Mouse (Mus musculus) skeletal muscle tissue, adult 2 months (tissue): ENCODE measurements around the gene Dennd6a.
"Not testable (repeated sequence)": the region's sequence is repeated elsewhere in the genome, so short reads cannot be mapped to it uniquely, and the experiment has no call there.

Source experiments
- DNase-seq: peaks from one replicate; pipeline ENCODE4 v3.0.0-alpha.2; 2012; ENCODE audit warnings: low read depth, low spot score

Dennd6a gene

DNA sequence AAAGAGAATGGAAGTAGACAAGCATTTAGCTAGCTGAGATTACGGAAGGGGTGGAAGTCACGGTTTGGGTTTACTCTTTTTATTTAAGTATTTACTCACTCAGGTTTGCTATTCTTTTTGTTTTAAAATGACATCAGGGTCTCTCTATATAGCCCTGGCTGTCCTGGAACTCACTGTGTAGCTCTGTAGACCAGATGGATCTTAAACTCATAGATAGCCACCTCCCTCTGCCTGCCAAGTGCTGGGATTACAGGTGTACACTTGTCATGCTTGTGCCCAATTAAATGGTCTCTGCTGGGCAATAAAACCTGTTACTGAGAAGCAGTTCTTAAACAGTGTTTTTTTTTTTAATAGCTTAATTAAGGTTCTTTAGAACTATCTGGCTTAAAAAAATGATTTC, 66.3 kb downstream of the Dennd6a start:
- DNase-seq = no peak

DNA sequence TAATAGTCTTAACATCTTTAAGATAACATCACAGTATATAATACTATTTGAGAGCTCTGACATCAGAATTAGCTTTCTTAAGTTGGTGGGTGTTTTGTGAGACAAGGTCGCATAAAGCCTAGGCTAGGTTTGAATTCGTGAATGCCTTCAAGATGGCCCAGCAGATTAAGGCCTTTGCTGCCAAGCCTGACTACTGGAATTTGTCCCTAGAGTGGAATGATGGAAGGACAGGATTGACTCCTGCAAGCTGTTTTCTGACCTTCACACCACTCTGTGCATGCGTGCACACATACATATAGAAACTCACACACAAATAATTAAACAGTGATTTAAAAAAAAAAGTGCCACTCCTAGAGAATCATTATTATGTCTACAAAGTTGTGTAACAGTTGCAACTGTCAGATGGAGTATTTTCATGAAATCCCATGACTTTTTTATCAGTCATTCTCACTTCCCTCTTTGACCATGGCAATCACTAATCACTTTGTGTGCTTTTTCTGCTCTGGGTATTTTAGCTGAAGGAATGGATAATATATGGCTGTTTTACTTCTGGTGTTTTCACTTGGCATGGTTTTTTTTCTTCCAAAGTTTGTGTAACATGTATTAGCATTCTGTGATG, 69.5 kb downstream of the Dennd6a start:
- no peak for DNase-seq

DNA sequence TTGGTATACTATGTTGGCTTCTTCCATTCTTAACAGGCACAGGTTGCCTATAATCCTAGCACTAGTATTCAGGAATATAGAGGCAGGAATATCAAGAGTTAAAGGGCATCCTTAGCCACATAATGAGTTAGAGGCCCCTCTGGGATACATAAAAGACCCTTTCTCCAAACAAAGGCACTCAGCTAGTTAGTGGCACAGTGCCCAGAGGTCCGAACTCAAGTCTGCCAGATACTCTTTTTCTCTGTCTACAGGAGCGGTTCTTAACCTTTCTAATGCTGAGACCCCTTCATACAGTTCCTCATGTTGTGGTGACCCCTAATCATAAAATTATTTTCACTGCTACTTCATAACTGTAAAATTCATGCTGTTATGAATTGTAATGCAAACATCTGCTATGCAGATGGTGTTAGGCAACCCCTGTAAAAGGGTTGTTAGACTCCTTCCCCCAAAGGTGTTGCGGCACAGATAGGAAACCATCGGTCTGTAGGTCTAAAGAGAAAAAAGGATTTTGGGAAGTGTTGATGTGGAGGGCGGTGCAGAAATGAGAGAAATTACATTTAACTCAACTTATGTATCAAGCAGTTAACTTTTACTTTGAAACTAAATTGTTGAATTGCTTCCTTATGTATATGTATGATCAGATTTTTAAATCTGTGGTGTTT, 72.5 kb downstream of the Dennd6a start:
- no peak for DNase-seq

DNA sequence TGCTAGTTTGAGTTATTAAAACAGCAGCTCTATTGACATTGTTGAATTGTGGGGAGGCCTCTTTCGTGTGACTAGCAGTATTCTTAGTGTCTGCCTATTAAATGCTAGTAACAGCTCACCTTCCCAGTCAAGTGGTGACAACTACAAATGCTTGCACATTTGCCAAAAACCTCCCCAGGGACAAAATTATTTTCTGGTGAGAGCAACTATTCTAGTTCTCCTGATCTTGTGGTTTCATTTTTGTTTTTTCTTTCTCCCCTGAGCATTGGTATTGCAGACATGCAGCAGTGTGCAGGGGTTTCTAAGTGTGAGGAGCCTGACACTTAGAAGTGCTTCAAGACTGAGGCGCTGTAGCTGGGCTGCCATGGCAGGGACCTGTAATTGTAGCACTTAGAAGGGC, 74.2 kb downstream of the Dennd6a start:
- no peak for DNase-seq

DNA sequence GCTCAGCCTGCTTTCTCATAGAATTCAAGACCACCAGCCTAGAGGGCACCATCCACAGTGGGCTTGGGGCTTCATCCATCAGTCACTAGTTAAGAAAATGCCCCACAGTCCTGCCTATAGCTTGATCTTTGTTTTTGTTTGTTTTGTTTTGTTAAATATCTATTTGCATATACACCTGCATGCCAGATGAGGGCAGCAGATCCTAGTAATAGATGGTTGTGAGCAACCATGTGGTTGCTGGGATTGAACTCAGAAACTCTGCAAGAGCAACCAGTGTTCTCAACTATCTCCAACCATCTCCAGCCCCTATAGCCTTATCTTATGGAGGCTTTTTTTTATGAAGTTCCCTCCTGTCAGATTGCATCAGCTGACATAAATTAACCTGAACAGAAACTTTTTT, 78.2 kb downstream of the Dennd6a start:
- no peak for DNase-seq

DNA sequence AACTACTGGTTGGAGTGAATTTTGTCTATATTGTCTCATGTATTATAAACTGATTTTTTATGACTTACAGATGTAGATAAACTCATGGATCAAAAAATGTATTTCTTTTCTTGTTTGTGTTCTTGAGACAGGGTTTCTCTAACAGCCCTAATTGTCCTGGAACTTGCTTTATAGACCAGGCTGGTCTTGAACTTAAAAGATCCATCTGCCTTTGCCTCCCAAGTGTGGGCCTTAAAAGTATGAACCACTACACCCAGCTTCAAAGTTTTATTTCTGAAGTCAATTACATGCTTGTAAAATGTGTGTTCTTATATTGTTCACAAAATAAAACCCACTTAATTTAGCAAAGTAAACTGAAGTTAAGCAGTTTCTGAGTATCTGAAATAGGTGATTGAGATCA, 84.5 kb downstream of the Dennd6a start:
- no peak for DNase-seq

DNA sequence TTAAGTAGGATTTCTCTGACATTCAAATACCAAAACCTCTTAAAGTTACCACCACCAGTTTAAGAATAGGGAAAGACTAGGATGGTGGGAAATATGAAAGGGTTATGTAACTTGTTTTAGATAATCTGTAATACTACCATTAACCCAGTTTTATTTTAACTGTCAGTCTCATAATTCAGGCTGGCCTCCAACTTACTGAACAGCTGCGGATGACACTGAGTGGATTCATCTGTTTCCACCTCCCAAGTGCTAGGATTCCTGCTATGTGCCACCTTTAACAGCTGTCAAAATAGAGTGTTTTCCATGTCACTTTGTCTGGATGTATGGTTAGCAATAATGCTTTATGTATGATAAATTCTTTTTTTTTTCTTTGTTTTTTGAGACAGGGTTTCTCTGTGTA, 86.6 kb downstream of the Dennd6a start:
- no peak for DNase-seq

DNA sequence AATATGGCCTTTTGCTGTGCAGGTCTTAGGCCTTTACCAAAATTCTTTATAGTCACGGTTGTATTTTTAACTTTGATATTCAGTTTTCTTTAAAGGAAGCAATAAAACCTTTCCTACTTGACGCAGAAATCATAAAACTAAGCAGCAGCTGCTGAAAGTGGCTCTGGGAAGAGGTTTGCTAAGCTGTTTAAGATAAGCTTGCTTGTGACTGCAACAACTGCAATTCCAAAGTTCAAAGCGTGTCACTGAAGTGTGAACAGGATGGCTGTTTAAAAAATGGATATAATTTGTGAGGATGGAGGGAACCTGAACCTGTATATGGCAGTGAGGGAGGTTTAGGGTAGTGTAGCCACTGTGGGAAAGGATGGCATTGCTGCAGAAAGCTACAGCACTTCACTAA, 88.4 kb downstream of the Dennd6a start:
- DNase-seq = no peak

DNA sequence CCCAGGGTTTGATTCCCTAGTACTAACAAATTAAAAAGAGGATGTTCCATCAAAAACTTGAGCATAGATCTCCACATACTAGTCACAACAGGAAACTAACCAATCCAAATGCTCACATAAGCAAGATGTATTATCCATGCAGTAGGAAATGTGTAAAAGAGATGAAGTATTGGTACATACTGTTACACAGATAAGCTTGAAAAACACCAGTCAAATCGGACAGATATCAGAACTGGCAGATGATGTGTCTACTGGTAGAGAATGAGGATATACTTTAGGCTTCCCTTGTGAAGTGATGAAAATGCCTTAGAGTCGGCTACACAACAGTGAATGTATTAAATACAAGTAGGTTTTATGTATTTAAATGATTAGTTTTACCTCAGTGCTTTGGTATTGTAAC, 88.8 kb downstream of the Dennd6a start:
- no peak for DNase-seq

DNA sequence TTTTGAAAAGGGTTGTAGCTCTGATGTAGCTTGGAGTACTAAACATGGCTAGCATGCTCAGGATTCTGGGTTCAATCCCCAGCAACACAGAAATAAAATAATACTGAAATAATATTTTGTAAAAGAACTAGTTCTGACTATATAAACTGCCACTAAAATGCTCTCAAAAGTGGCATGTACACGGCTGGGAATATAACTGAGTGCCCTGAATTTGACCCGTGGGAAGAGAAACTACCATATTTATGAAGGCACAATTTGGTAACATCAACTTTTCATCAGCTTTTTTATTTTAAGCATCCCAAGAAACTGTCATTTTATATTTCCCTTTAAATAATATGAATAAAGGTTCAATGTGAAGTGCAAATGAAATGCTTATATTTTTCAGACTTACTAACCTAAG, 90.2 kb downstream of the Dennd6a start:
- DNase-seq = no peak

DNA sequence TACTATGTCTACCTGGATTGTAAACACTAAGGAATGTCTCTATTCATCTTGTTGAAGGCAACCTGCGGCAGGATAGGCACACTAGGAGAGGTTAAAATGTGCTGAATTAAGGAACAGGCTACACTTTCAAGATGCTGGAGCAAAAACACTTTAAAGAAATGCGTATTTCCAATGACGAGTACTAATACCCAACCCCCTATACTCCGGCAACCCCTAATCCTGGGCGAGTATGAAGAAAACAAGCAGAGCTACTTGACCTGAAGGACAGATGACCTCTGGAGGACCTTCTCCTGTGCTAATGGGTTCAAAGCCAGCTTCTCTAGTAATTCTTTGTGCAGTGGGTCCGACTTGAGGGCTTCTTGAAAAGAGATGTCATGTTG, 94.3 kb downstream of the Dennd6a start:
- no peak for DNase-seq

DNA sequence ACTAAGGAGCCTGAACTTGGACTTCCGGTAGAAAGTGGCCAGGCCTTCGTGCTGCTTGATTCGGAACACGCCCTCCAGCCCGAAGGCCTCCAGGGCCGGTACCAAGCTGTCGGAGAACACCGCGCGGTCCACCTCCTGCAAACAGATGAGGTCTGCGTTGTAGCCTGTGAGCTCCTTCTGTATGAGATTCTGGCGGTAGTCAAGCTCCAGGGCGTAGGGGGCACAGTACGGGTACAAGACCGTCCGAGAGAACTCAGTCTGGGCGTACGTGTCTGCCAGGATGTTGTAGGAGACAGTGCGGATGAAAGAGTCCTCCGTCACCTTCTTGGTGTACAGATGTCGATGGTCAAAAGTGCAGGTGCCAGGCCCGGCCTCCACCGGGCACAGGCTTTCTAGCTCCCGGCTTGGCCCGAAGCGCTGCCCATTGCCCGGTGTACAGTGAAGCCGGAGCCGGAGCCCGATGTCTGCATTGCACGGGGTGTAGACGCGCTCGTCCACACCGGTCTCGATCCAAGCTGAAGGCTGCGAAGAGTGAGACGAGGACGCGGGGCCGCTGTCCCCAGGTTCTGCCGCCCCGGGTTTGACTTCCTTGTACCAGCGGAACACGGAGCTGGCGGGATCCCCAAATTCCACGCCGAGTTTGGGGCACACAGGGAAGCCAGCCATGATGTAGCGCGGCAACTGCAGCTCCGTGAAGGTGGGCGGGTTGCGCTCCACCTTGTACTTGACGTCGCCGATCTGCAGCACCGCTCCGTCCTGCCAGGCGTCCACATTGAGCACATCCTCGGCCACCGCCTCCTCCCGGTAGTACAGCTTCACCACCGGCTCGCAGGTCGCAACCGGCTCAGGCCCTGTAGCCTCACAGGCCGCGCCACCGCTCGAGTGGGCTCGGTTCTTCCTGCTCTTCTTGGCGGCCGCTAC, 95.0 kb downstream of the Dennd6a start:
- no peak for DNase-seq

DNA sequence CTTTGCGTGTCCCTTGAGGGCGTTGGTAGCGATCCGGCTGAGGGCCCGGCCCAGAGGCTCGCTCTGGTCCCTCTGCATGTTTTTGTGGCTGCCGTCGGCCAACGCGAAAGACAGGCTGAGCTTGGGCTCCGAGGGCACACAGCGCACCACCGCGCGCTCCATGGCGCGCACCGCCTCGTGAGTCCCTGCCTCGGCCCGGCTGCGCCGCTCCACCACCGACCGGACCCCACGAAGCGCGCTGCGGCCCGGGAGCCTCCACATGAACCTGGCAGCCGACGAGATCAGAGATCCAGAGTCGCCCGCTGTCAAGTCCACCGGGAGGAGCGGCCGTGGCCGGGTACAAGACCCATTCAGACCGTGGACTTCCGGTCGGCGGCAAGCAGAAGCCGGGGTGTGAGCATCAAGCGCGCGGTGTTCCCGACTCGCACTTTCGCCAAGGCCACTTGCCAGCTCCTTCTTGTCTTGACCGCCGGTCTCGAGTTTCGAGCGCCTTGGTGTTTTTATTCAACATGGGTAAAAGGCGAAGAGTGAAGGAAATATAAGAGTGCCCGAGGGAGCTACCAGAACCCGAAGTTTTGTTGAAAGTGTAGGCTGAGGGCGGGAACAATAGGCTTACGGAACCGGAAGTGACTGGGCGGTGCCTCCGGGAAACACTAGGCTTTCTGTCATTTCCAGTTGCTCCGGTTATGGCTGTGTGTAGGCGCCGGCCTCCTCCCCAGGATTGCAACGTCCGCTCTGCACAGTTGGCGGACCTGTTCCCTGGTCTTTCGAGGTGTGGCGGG, 95.8 kb downstream of the Dennd6a start, which contains the start of gene Pde12:
Gene Pde12 (minus strand): TSS at position 592 of the 782 bp plus-strand sequence.
- peak; percentile 81 for DNase-seq

DNA sequence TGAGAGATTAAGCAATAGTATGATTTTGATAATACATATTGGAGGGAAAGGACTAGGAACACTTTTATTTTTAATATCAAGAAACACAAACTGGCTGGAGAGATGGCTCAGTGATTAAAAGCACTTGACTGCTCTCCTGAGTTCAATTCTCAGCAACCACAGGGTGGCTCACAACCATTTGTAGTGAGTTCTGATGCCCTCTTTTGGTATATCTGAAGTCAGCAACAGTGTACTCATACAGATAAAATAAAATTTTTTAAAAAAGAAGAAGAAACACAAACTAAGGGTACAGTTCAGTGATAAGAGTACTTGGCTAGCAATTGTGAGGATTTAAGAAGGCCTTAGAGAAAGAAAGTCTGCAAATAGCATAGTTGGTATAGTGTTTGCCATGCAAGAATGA, 97.3 kb downstream of the Dennd6a start:
- DNase-seq = no peak

DNA sequence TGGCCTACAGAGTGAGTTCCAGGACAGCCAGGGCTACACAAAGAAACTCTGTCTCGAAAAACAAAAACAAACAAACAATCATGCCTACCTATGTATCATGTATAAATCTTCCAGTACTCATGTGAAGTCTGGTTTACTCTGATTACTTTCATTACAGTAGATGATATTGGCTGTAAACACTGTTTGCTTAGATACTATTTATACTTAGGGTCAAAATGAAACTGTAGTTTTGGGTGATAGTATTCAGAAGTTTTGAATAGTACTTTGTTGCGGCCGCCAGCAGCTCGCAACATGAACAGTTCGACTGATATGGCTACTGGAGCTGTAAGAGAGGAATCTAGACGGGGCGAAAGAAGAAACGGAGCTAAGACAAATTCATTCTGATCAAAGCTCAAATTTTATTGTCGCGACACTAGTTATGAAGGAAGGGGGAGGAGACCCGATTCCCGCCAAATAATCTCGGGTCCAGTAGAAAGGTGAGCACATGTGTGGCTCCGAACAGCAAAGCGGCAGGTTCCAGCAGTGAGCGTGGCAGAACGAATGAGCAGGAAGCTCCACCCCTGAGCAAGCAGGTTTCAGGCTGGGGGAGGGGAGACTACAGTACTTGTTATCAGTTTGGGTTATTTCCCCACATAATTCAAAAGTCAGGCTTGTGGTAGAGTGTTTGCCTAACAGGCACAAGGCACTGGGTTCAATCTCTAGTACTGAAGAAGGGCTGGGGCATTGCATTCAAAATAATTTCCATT, 98.4 kb downstream of the Dennd6a start:
- not testable (repeated sequence) for DNase-seq

DNA sequence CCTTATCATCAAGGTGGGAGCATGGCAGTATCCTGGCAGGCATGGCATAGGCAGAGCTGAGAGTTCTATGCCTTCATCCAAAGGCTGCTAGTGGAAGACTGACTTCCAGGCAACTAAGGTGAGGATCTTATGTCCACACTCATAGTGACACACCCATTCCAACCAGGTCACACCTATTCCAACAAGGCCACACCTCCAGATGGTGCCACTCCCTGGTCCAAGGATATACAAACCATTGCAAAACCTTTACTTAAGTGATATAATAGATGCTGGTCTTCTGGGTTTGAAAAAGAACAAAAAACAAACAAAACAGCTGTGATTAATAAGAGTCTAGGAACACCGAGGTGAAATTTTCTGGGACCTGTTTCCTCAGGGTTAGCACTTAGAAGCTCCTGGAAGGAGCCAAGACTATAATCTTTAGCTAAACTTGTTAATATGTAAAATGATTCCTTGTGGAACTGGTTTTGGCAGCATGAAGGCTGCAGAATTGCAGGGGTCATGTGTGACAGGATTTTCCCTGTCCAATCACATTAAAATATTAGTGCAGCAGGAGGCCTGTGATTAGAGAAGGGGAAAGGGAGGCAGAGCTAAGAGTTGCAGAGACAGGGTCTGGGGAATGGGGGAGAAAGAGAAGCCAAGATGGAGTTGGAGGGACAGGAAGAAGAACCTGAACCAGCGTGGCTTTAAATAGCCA, 101.0 kb downstream of the Dennd6a start:
- DNase-seq = not testable (repeated sequence)

DNA sequence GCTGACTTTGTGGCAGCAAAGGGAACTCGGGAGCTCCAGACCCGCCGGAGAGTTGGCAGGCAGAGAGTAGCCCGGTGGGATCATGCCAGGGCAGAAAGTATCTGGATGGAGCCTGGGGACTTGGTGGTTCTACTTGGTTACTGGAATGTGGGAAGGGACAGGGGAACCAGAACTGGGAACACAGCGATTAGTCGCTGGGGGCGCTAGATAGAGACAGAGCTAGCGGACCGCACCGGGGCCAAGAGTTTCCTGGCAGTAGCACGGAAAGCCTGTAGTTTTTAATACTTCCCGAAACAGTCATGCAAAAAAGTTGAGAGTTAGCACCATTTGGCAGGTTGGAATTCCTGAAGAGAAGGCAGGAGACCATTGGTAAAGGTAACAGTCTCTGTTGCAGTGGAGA, 101.7 kb downstream of the Dennd6a start:
- no peak for DNase-seq

DNA sequence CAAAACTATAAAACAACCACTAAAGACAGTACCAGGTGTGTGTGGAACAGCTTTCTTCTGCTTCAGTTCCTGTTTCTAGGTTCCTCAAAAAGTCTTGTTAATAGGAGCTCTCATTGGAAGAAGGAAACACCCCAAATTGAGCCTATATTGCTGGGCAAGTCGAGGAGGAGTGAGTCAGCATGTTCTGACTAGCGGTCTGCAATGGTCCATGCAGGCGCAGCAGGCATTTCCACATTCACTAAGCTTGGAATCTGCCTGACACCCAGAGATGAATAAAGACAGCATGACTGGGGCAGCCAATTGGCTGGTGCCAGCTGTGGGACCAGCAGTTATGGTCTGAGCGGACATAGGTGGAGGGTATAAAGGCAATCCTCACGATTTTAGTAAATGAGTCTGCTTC, 102.1 kb downstream of the Dennd6a start:
- no peak for DNase-seq
